Mouse (Mus musculus) T-helper 17 cell (primary cell): ENCODE data around the gene Dhx38.

Experiments used
- in situ Hi-C, 2 experiments: fragments of 300-600 bp; cut with MboI, MseI; formaldehyde crosslinking; loops; 1 replicate in 1 of 2; 2 replicates in 1 of 2; pipeline ENCODE4 v1.15.1; 2025; ENCODE audit warnings: high pct_unique_total_duplicates in 2 of 2

Gene Dhx38

DNA sequence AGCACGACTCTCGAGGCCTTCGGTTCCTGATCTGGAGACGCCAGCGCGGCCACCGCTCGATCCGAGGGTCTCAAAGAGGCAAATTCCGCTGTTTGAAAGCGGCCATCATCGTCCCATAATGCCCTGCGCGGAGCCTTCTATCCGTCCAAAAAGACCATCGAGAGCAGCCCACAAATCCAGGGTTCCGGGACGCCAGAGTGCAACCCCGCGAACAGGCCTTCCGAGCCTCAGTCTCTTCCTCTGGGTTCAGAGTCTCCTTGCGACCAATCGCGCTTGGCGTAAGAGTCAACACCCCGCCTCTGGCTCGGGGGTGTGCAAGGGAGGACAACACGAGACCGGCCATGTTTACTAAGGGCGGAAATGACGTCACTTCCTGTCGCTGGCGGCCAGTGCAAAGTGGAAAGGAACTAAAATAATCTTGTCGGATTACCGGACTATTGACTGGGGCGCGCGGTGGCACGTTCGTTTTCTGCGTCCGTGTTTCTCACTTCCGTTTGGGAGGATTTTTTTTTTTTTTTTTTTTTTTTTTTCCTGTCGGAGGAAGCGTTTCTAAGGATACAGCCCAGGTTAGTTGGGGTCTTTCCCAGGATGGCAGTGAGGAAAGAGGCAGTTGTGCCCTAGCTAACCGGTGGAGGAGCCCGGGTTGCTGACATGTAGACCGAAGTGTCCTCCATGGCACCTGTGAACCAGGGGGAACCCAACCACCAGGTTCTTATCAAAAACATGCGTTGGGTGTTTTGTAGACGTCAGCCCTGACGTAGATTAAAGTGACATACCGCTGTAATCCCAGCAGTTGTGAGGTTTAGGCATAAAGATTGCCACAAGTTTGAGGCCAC lies at the start of gene Dhx38, which contains the start of gene Txnl4b:
Gene Dhx38 (minus strand): TSS at position 364 of the 836 bp plus-strand sequence.
Gene Txnl4b (plus strand): TSS at position 395 of the 836 bp plus-strand sequence.
- in situ Hi-C loops = loop anchor here (5.0 to 25.0 kb wide), 2 partner anchors 42 to 1997 kb away; partner anchors contain the start of gene Dhodh (in 2 of the 2)

DNA sequence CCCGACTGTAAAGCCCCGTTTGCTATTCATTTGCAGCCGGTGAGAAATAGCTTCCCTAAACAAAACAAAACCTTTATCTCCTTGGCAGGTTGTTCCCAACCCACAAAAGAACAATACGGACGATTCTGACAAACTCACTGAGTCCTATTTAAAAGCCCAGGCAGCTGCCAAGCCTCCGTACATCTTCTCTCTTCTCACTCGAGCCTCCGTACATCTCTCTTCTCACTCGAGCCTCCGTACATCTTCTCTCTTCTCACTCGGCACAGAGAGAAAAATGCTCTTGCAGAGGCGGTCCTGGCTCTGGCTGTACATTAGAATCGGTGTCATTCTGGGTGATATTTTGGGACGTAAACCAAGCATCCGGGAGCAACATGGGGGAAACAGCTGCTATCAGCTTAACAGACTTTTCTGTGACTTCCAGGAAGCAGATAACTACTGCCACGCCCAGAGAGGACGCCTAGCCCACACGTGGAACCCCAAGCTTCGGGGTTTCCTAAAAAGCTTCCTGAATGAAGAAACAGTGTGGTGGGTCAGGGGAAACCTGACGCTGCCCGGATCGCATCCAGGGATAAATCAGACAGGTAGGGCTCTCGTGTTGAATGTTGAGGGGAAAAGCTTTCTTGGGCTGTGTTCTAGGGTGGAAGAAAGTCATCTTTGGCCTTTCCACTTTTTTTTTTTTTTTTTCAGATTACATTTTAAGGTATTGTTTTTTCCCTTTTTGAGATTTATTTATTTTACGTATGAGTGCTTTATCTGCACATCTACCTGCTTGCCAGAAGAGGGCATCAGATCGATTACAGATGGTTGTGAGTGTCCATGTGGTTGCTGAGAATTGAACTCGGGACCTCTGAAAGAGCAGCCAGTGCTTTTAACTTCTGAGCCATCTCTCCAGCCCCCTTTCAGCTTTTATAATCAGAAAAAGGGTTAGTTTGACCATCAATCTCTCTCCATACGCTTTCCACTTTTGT lies 48.9 kb upstream of the Dhx38 start, which contains the start of gene Pkd1l3:
Gene Pkd1l3 (plus strand): TSS at position 275 of the 968 bp plus-strand sequence.
- in situ Hi-C loops = loop anchor here (10.0 to 25.0 kb wide), 3 partner anchors 598 to 998 kb away; partner anchors contain the start of genes Cmtr2 (in 2 of the 2) and Vac14 (in 1 of the 2)

DNA sequence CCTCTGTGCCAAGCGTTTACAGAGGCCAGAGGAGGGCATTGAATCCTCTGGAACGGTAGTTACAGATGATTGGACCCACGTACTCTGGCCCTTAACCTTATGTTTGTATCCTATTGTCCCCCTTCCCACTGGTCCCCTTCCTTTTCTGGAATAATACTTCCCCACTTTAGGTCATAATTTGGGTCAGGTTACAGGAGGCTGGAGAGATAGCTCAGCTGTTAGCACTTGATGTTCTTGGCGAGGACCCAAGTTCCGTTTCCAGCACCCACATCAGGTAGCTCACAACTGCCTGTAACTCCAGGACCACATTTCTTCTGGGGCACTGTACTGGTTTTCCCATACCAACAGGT lies 43.5 kb upstream of the Dhx38 start:
- in situ Hi-C loops = loop anchor here (5.0 to 25.0 kb wide), 4 partner anchors 42 to 1003 kb away; partner anchors contain the start of genes Dhx38 (in 2 of the 2), Txnl4b (in 2 of the 2), Ap1g1 (in 1 of the 2) and Cmtr2 (in 1 of the 2)

DNA sequence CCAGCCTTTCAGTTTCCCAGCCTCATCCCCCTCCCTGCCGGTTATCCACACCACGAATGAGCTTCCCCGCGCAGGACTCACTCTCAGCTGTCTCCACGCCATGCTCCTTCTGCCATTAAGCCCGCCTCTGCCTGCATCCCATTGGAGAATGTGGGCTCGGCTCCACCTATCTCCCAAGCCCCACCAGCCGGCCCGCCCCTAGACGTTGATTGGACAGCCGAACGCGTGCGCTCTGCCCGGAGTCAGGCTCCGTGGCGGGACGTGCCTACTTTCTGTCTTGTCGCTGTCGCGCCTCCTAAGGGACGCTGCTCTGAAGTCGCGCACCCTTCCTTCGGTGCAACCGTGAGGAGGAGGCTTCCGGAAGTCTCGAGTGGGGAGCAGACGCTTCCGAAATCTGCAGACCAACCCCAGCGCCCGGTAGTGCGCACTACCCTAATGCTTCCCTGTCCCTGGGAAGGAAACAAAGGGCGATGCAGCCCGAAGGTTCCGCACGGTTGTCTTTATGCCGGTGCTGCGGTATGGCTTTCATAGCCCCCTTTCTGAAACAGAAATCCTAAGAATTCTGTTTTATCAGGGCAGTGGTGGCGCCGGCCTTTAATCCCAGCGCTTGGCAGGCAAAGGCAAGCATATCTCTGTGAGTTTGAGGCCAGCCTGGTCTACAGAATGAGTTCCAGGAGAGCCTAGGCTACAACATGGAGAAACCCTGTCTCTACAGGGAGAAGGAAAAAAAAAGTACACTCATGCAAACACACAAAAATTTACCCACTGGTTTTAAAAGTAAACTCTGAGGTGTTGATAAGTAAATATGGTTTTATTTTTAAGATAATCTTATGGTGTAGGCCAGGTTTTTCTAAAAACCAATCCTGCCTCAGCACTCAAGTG lies 42.9 kb upstream of the Dhx38 start, which contains the start of gene Dhodh:
Gene Dhodh (minus strand): TSS at position 403 of the 882 bp plus-strand sequence.
- in situ Hi-C loops = loop anchor here (5.0 to 25.0 kb wide), 4 partner anchors 41 to 1004 kb away; partner anchors contain the start of genes Dhx38 (in 2 of the 2), Txnl4b (in 2 of the 2), Ap1g1 (in 1 of the 2) and Cmtr2 (in 1 of the 2)

DNA sequence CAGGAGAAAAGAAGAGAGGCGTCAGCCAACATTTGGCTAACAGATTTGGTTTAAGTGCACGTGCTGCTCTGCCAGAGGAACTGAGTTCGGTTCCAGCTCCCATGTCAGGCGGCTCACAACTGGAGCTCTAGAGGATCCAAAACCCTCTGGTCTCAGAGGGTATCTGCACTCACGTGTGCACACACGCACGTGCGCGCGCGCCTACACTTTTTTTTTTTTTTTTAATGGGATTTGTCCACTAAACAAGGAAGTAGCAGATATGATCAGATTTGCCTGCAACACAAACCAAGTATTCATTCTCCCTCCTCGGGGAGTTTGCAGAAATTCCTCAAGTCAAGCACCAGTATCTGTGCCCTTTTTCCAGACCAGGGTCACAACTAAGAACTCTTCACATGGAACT lies 42.0 kb upstream of the Dhx38 start:
- in situ Hi-C loops = loop anchor here (5.0 to 25.0 kb wide), 4 partner anchors 40 to 1005 kb away; partner anchors contain the start of genes Dhx38 (in 2 of the 2), Txnl4b (in 2 of the 2), Ap1g1 (in 1 of the 2) and Cmtr2 (in 1 of the 2)

DNA sequence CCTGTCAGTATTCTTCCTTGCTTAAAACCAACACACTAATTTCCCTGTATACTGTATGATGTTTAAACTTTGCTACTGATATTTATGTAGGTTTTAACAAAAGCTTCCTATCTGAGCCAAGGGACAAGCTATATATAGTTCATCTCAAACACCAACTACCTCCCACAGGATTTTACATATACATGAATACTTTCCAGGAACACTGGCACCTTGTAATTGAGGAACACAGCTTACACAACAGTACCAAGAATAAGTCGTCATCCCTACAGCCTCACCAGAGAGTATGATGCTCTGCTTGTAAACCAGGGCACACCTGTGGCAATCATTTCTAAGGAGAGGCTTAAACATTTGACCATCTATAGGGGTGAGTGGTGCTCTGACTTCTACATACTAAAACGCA lies 41.1 kb upstream of the Dhx38 start:
- in situ Hi-C loops = loop anchor here (5.0 to 25.0 kb wide), 4 partner anchors 39 to 1006 kb away; partner anchors contain the start of genes Dhx38 (in 2 of the 2), Txnl4b (in 2 of the 2), Ap1g1 (in 1 of the 2) and Cmtr2 (in 1 of the 2)

DNA sequence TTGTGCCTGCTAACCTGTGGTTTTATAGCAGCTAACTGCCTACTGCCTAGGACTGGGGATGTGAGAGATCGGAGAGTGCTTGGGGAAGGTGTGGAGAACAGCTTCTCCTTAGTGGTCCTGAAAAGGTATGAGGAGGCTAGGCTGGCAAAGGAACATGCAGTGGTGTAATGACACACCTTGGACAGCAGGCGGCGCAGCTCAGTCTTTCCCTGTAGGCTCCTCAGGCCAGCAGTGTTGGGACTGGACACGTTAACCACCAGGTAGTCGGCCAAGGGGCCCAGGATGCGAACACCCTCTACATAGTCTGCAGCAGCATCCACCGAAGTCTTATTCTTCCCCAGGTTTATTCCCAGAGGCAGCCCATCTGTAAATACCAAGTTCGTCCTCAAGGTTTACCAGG lies 30.2 kb upstream of the Dhx38 start:
- in situ Hi-C loops = no loop called here

DNA sequence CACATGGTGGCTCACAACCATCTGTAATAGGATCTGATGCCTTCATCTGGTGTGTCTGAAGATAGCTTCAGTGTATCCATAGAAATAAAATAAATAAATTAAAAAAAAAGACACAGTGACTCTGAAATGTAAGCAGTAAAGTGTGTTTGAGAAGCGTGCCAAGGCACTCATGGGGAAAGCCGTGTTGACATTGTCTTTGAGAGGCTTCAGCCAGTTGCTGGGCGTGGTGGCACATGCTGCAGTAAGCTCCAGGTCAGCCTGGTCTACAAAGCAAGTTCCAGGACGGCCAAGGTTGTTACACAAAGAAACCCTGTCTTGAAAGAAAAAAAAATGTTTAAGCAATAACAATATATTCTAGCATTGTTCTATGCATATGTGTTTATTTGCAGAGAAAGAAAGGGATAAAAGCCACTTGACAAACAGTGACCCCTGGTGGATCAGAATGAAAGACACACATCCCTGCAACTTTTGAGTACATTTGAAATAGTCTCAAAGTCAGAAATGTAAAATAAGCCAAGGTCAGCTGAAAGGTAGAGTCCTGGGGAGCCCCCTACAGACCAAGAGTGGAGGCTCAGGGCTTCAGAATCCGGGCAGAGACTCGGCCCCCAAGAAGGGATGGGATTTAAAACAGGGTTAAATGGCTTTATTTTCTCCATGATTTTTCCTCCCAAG lies 27.6 kb upstream of the Dhx38 start:
- in situ Hi-C loops = no loop called here

DNA sequence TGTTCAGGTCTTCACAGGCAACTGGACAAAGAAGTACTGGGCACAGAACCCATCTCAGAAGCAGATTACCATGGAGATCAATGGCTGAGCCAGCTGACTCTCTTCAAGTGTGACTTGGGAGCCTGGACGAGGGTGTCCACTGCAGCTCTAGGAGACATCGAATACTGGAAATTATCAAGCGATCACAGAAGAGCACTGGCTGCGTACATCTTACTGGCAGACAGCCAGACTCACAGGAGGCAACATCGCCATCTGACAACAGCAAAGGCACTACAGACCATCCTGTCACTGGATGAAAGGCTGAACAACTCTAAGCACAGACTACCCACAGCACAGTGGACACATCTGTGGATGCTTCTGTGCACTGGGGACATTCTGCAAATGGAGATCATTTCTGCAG lies 26.5 kb upstream of the Dhx38 start:
- in situ Hi-C loops = no loop called here

DNA sequence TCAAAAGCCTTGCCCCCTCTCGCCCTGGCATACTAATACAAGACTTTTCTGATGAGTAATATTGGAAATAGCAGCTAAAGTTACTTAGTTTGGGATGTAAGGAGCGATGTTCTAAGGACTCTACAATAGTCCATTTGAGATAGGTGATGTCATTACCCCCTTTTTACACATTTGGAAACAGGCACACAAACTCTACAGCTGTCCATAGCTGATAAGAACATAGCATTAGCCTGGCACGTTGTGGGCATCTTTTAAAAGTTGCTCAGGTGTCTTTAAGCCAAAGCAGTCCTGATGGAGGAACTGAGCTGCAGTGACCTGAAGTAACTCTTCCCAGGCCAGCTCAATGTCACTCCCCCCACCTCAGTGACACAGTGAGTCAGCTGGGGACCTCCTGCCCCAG lies 25.7 kb upstream of the Dhx38 start:
- in situ Hi-C loops = no loop called here

DNA sequence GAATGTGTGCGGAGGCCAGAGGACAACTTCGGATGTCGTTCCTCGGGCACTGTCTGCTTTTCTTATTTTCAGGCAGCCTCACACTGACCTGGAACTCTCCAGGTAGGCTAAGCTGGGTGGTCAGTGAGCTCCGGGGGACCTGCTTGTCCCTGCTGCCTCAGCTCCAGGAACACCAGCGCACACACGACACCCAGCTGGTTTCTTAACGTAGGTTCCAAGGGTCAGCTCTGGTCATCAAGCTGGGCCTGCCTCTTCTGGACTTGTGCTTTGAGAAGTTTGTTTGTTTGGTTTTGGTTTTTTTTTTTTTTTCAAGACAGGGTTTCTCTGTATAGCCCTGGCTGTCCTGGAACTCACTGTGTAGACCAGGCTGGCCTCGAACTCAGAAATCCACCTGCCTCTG lies 25.2 kb upstream of the Dhx38 start:
- in situ Hi-C loops = no loop called here

DNA sequence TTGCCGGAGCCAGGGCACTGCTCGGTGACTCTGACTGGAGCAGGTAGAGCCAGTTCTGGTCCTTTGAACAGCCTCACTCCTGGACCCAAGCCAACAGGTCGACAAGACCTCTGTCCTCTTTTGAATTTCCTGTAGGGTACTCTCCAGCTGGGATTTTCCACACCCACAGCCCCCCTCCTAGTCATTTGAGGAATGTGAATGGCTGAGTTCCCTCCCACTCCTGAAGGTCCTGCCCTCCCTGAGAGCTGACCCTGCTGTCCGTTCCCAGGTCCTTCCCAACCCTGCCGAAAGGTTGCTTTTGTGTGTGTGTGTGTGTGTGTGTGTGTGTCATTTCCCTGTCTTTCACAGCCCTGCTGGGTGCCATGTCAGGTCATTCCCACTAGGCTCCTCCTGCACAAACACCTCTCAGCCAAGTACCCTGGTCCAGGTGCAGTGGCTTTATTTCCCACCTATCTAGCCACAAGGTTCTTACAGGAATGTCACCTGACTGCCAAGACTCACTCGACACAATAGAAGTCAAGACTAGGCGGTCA lies 21.4 kb upstream of the Dhx38 start:
- in situ Hi-C loops = no loop called here

DNA sequence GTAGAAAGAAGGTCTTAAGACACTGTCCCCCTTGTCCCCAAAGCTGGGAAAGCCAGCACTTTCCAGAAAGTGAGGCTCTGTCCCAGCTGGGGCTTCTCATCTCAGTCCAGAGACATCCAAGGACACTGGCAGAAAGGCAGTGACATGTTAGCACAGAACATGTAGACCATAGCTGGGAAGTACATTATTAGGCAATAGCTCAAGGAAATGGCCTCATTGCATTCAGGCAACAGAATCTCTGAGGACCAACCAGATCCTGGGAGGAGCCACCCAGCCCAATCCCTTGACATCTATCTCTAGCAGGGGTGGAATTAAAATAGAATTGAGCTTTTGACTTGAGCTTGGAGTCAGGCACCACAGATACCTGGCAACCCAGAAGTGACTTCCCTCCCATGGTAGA lies 20.0 kb upstream of the Dhx38 start:
- in situ Hi-C loops = no loop called here

DNA sequence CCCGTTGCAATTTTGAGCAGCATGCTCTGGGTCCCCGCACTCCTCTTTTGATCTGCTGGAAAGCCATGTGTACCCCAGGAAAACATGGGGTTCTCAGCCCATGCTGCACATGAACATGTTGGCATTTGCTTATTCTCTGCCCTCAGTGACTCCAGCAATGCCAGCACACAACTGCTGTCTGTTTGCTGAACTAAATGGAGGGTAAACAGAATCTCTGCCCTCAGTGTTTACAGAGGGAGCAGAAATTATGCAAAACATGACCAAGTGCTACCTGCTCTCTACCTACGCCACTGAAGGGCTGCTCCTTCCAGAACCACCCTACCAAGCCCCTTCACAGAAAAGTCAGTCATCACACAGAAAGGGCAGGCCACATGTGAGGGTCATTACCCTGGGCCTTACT lies 19.2 kb upstream of the Dhx38 start:
- in situ Hi-C loops = no loop called here

DNA sequence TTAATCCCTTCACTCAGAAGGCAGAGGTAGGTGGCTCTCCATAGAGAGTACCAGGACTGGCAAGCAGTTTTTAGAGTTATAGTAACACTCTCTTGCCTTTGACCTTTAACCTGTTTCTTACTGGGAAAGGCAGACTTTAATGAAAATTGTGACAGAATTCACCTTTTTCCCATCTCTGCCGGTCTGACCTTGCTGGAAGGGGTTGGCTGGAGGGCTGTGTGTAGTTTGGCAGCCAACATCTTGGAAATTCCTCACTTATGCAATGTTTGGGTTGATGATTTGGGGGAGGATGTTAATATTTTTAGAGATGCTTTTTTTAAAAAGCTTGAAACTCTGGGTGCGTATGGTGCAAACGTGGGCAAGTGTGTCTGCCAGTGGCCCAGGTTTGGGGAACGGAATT lies 18.6 kb upstream of the Dhx38 start:
- in situ Hi-C loops = no loop called here

DNA sequence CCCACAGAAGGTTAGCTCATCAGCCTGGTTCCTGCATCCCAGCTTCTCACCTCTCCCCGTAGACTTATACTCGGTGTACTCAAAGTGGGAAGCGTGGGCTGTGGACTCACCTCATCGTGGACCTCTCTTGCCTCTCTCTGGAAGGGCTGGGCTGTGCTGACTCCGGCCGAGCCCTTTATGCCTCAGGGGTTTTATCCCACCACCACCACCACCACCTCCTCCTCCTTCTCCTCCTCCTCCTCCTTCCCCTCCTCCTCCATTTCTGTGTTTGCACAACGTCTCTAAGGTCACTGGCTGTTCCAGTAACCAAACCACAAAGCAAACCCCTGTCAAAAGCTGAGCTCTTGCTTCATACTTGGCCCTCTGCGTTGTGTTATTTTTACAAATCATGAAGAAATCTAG lies 13.2 kb upstream of the Dhx38 start, which contains the start of gene Hp:
Gene Hp (minus strand): TSS at position 273 of the 402 bp plus-strand sequence.
- in situ Hi-C loops = no loop called here

DNA sequence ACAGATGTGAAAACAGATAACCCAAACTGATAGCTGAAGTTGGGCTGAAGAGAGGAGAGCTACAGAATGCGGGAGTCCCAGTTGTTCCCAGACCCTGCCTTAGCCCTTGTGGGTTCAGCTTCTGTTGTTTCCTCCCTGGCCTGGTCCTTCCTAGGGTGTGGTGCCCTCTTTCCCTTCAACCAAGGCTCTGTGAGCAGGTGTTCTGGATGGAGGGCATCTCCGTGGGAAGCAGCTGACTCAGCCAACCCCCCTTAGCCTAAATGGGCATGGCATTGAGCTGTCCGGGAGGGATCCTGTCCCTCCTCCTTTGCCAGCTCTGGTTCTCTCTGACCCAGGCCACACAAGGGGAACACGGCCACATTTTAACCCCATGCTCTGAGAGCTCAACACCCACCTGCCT lies 10.7 kb upstream of the Dhx38 start:
- in situ Hi-C loops = no loop called here

DNA sequence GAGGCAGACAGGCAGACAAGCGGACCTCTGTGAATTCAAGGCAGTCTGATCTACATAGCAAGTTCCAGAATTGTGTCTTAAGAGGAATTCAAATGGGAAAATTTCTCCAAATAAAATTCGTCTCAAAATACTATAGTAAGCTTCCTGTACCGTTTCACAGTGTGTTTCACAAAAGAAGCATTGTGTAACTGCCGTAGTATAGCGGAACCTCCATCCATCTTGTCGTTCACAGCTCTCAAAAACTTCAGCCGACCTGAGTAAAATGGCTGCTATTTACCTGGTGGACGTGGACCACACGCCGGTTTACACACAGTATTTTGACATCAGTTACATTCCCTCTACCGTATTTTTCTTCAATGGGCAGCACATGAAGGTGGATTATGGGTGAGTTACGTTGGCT lies 5.5 kb upstream of the Dhx38 start:
- in situ Hi-C loops = loop anchor here in 1 of 2 experiments (25.0 kb wide), 1 partner anchor 1991 kb away; no protein-coding TSS in a partner anchor

DNA sequence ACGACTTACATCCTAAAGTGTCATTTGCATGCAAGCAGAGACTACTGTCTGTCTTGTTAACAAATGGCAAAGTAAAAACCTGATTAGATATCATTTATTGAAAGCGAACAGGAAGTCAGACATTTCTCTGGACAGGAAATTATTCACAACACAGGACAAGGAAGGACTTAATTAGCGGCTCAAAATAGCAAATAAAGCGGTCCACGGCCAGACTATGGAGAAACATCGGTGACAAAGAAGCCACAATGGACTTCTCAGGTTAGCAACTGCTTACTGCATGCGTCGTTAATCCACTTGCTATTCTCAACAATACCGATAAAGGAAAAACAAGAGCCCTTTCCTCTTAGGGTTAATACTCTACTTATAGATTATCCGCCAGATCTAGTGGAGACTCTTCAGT lies 895 bp downstream of the Dhx38 start:
- in situ Hi-C loops = loop anchor here (5.0 to 25.0 kb wide), 3 partner anchors 43 to 1998 kb away; partner anchors contain the start of gene Dhodh (in 2 of the 2)
